Mouse (Mus musculus) heart, embryonic 16.5 days (tissue): ENCODE measurements around the gene Jpt2. TPM values are rescaled to one million over a fixed set of nuclear protein-coding genes. Genes with fewer than 3 reads are reported as not detected.

Experiments
- ATAC-seq: fragments of 200-750 bp; cut with Nextera tagmentation; replicated peaks from 2 replicates; pipeline ENCODE4 v1.8.0; 2017; ENCODE audit warnings: moderate number of reproducible peaks; ENCODE audit not compliant: insufficient read depth, low FRiP score; ENCODE audit errors: extremely low read depth
- H3K27ac ChIP-seq: fragments of 300-500 bp; sonication (generic); 2 replicates; pipeline ENCODE4 v1.5.1; 2014; ENCODE audit warnings: mild to moderate bottlenecking, low read length, control low read depth, moderate library complexity
- H3K27me3 ChIP-seq: fragments of 300-500 bp; sonication (generic); 2 replicates; pipeline ENCODE4 v1.6.1; 2014; ENCODE audit warnings: low read length, mixed read lengths; ENCODE audit not compliant: control insufficient read depth, insufficient read depth
- H3K36me3 ChIP-seq: fragments of 300-500 bp; sonication (generic); 2 replicates; pipeline ENCODE4 v1.6.1; 2014; ENCODE audit not compliant: control insufficient read depth, insufficient read depth
- H3K4me1 ChIP-seq: fragments of 300-500 bp; sonication (generic); 2 replicates; pipeline ENCODE4 v1.6.1; 2014; ENCODE audit warnings: low read length, mixed read lengths; ENCODE audit not compliant: control insufficient read depth, insufficient read depth
- H3K4me2 ChIP-seq: fragments of 300-500 bp; sonication (generic); 2 replicates; pipeline ENCODE4 v1.6.1; 2014; ENCODE audit warnings: low read depth, mild to moderate bottlenecking, control low read depth, low read length
- H3K4me3 ChIP-seq: fragments of 300-500 bp; sonication (generic); 2 replicates; pipeline ENCODE4 v1.5.1; 2014; ENCODE audit warnings: mild to moderate bottlenecking, control low read depth, low read length
- H3K9ac ChIP-seq: fragments of 300-500 bp; sonication (generic); 2 replicates; pipeline ENCODE4 v1.6.1; 2014; ENCODE audit warnings: low read length, control low read depth
- H3K9me3 ChIP-seq: fragments of 300-500 bp; sonication (generic); replicated peaks from 2 replicates; pipeline ENCODE4 v1.6.1; 2016; ENCODE audit warnings: low read length; ENCODE audit not compliant: control insufficient read depth
- WGBS: fragments of 180-500 bp; shearing (Covaris S2); extraction: QIAGEN DNeasy Blood & Tissue Kit; methylation state at CpG from one replicate; pipeline ENCODE4 v1.1.7; 2014; 5-methylcytosine and 5-hydroxymethylcytosine counted together
- polyA plus RNA-seq: library from polyadenylated mRNA; unstranded; fragments of >200 nt; fragmentation: Nextera tagmentation; extraction: Ambion mirVana; gene quantifications from 2 replicates; pipeline ENCODE4 v1.2.1, GENCODE M21; 2015

Jpt2 gene
- polyA plus RNA-seq, 1 experiment from 2014 or later: 82.5 TPM

DNA sequence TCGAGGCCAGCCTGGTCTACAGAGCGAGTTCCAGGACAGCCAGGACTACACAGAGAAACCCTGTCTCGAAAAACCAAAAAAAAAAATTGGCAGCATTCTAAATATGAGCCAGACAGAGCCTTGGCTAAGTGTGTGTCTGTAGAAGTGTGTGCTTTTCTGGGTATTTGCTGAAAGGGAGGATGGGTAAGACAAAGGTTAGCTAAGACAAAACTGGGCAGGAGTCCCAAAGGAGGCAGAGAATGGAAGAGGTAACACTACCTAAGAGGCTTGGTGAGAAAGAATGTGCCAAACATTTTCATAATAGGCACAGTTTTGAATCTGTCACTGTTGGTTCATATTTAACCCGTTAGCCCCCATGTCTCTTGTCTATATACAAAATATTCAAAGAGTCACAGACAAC, 28.1 kb downstream of the Jpt2 start:
- 89% methylated on average over 4 of the region's 4 CpGs for WGBS
- Histone ChIP-seq H3K9me3 (no peaks in the 10 kb centered on the region), H3K27me3 (no peaks in the 10 kb centered on the region)

DNA sequence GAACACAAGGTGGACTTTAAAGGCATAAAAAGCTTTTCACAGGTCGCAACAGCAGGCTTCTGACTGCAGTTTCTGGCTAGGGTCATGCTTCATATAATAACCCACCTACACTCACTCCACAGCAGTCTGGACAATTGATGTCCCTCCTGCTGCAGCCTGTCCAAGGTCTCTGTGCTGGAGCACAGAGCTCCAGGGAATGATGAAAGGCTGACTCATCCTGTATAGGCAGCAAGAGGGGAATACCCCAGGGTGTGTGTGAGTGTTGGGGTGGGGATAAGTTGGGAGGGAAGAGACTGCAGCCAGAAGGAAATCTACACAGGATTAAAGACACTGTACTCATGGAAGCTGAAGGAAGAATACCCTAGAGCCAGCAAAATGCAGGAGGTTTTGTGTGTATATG, 31.0 kb downstream of the Jpt2 start:
- Histone ChIP-seq H3K36me3 (peaks cover 20% of the 10 kb centered on the region), H3K4me1 (peaks cover 7% of the 10 kb centered on the region), H3K9ac (no peak overlapping the region), H3K9me3 (no peaks in the 10 kb centered on the region), H3K4me3 (no peak overlapping the region), H3K27ac (no peak overlapping the region), H3K27me3 (no peaks in the 10 kb centered on the region), H3K4me2 (no peak overlapping the region)
- WGBS: 74% methylated on average over 1 of the region's 1 CpGs
- no peak for ATAC-seq

More for the DNA sequence above, 28.1 kb downstream of the Jpt2 start:
- Histone ChIP-seq H3K4me3 (no peak overlapping the region), H3K4me1 (peaks cover 21% of the 10 kb centered on the region), H3K36me3 (peaks cover 5% of the 10 kb centered on the region), H3K4me2 (no peak overlapping the region), H3K9ac (no peak overlapping the region), H3K27ac (no peak overlapping the region)
- ATAC-seq: no peak

DNA sequence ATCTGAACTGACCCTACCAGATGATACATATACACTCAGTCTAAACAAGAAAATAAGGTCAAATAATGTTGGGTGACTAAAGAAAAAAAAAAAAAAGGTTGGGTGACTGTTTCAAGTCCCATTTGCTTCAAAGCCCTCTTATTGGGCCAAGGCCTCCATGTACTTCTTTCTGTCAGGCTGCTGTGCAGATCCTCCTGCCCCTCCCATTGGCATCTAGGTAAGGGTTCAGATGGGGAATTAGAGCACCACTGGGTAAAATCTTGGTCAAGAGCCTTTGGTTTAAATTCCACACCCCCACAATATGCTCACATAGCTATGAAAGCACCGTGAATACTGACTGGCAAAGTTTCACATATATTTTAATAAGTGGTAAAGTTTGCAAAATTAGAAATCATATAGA, 37.2 kb downstream of the Jpt2 start:
- Histone ChIP-seq H3K27me3 (no peaks in the 10 kb centered on the region), H3K9me3 (no peaks in the 10 kb centered on the region), H3K4me3 (no peak overlapping the region), H3K9ac (no peak overlapping the region), H3K4me2 (no peak overlapping the region), H3K27ac (no peak overlapping the region), H3K4me1 (no peaks in the 10 kb centered on the region), H3K36me3 (peaks cover 62% of the 10 kb centered on the region)
- WGBS: 94% methylated on average over 1 of the region's 1 CpGs
- no peak for ATAC-seq

DNA sequence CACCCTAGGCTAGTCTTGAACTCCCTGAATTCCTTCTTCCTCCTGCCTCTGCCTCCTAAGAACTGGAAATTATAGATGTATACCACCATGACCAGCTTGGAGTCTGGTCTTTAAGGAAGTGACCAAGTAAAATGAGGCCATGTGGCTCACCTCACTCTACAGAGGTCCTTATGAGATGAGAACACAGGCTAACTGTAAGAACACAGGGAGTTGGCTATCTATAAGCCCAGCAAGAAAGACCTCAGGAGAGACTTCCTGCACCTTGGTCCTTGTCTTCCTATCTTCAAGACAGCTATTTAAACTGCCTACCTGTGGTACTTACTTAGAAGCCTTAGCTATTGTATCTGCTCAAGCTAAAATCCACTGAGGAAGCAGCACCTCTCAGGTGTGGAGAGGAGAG, 46.5 kb downstream of the Jpt2 start:
- Histone ChIP-seq H3K4me2 (no peak overlapping the region), H3K9me3 (no peaks in the 10 kb centered on the region), H3K36me3 (peaks cover 67% of the 10 kb centered on the region), H3K4me1 (no peaks in the 10 kb centered on the region), H3K27ac (no peak overlapping the region), H3K9ac (no peak overlapping the region), H3K4me3 (no peak overlapping the region), H3K27me3 (no peaks in the 10 kb centered on the region)
- ATAC-seq: no peak

DNA sequence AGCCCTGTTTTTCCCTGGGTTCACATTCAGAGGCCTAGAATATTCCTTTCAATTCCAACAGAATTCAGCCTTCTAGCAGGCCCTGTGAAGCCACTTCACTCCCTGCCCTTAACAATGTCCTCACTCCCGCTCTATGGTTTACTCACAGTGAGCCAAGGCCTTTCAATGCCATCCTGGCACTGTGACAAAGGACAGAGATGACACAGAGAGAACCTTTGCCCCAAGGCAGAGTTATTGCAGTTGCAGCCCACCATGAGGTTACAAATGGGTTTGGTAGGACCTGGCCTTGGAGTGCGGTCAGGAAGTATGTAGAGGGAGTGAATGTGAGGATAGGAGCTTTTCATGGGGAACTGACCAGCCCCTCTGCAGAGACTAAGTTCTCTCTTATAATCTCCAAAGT, 52.9 kb downstream of the Jpt2 start:
- Histone ChIP-seq H3K27me3 (no peaks in the 10 kb centered on the region), H3K9ac (no peak overlapping the region), H3K27ac (no peak overlapping the region), H3K36me3 (peaks cover 59% of the 10 kb centered on the region), H3K4me3 (no peak overlapping the region), H3K4me1 (no peaks in the 10 kb centered on the region), H3K9me3 (no peaks in the 10 kb centered on the region), H3K4me2 (no peak overlapping the region)
- ATAC-seq: no peak
- WGBS: 92% methylated on average over 2 of the region's 2 CpGs

DNA sequence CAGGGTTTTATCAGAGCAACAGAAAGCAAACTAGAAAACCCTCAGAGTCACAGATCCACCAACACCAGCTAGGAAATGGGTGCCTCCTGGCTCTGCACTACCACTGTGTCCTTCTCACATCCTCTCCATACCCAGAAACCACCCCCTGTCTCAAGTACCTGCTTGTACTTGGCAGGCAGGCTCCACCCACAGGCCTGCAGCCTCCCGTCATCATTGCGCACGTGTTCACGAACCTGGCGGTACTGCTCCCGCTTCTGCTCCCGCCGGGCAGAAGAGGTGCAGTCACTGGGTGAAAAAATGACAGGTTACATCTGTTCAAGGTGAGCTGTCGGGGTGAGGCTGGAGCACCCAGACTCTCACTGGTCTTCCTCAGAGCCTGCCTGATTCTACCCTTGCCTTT, 56.7 kb downstream of the Jpt2 start:
- Histone ChIP-seq H3K27ac (no peak overlapping the region), H3K27me3 (no peaks in the 10 kb centered on the region), H3K9me3 (no peaks in the 10 kb centered on the region), H3K4me1 (0 out of 2 replicates have a peak, but pooled peaks cover 3% of the 10 kb centered on the region), H3K9ac (no peak overlapping the region), H3K4me3 (no peak overlapping the region), H3K4me2 (no peak overlapping the region), H3K36me3 (peaks cover 75% of the 10 kb centered on the region)
- WGBS: 82% methylated on average over 9 of the region's 9 CpGs
- ATAC-seq: no peak

DNA sequence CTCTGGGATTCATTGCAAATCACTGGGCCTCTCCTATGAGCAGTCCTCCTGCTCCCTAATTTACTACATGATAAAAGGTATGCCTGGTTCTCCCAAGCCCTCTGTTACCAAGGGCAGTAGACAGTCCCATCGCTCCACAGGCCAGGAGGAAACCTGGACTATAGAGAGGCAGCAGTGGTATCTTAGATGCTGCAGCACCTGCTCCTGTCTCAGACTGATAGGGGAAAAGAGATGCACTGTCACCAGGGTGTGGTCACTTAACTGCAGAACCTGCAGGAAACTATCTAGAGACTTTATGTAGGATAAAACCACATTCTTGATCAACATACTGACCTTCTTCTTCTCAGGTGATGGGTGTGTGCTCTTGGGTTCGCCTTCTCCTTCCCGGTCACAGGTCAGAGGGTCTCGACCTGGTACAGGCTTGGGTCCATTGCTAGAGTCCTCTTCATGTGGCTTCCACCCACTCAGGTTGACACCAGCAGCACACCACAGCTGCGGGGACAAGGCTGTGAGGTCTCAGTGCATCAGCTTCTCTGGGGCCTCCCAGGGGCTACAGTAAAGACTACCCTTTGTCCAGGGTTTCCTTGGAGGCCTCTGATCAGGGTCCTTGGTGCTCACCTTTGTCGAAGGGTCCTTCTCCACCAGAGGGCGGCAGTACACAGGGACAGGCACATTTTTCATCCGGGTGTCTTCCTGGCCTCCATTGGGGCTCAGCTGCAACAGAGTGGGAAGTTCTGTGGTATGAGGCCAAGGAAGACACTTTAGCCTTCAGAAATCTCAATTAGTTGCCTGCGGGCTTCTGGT, 57.6 kb downstream of the Jpt2 start:
- H3K4me1 ChIP-seq: peaks cover 3% of the 10 kb centered on the region; the same call in 1 of the 2 replicates
- H3K36me3 ChIP-seq: peaks cover 72% of the 10 kb centered on the region
- H3K4me3 ChIP-seq: no peak overlapping the region
- H3K27ac ChIP-seq: no peak overlapping the region
- H3K4me2 ChIP-seq: no peak overlapping the region
- no peaks in the 10 kb centered on the region for H3K27me3 ChIP-seq
- no peak overlapping the region for H3K9ac ChIP-seq
- 72% methylated on average over 9 of the region's 9 CpGs for WGBS
- ATAC-seq: no peak
- no peaks in the 10 kb centered on the region for H3K9me3 ChIP-seq

DNA sequence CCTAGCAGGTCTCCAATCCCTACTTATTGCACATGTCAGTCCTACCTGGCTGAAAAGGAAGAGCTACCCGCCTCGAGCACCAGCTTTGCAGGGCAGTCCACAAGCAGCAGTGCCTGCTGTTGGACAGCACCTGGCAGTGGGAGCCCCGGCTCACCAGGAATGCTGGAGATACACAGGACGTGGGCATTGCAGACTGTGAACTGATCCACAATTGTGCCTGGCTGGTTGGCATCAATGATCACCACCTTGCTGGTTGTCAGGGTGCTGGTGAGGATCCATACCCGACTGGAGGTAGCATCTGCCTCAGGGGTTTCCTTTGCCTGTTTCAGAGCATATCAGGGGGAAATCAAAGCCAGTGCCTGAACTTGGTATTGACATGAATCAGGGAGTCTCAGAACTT, 58.4 kb downstream of the Jpt2 start:
- Histone ChIP-seq H3K4me2 (no peak overlapping the region), H3K9ac (no peak overlapping the region), H3K27me3 (no peaks in the 10 kb centered on the region), H3K9me3 (no peaks in the 10 kb centered on the region), H3K4me3 (no peak overlapping the region), H3K36me3 (peaks cover 66% of the 10 kb centered on the region), H3K4me1 (peaks cover 10% of the 10 kb centered on the region), H3K27ac (no peak overlapping the region)
- no peak for ATAC-seq
- whole genome bisulfite sequencing: 86% methylated on average over 5 of the region's 5 CpGs

DNA sequence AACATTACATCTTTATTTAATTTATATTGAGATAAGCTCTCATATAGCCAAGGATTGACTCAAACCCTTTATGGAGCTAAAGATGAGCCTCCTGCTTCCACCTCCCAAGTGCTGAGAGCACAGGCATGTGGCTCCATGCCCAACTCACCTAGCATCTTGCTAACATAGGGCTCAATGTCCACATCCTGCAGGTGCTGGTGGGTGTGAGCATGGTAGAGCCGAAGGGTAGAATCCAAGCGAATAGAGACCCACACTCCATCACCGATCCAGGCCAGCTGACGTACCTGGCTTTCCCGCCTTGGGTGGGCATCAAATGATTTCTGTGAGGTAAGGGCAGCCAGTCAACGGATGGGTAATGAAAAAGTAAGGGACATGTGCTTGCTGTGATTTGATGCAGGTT, 60.5 kb downstream of the Jpt2 start:
- WGBS: 90% methylated on average over 6 of the region's 6 CpGs
- Histone ChIP-seq H3K4me3 (no peak overlapping the region), H3K27ac (no peak overlapping the region), H3K27me3 (no peaks in the 10 kb centered on the region), H3K9ac (no peak overlapping the region), H3K9me3 (no peaks in the 10 kb centered on the region), H3K4me1 (peaks cover 21% of the 10 kb centered on the region), H3K4me2 (no peak overlapping the region), H3K36me3 (peaks cover 46% of the 10 kb centered on the region)
- no peak for ATAC-seq
